Mouse (Mus musculus): ENCODE results near the gene Srgap3.

Gene Srgap3

GRCm38 (mm10) chr6:112950205-112951110, 3.4 kb upstream of the Srgap3 start:
- DNase-seq (ENCODE audit: low read depth, low spot score), result no peak

DNA sequence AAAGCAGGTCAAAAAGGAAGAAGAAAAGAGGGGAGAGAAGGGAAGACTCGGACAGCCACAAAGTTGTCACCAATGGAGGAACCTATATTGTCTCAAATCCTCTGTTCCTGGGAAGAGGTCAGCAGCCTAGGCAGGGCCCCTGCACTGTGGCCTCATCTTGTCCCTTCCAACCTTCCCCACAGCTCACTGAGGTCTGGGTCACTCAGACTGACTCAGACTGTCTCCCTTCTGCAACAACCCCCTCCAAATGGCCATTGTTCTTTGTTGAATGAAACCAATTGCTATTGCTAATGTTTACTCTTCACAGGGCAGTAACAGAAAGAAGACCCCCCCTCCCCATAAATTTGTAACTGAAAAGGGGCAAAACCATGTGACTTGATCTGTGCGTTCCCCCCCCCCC, 2.2 kb upstream of the Srgap3 start:
- DNase-seq (ENCODE audit: low read depth, low spot score), result no peak

GRCm38 (mm10) chr6:112948416-112948815, 1.4 kb upstream of the Srgap3 start:
- no peak for DNase-seq (ENCODE audit: low read depth, low spot score)

DNA sequence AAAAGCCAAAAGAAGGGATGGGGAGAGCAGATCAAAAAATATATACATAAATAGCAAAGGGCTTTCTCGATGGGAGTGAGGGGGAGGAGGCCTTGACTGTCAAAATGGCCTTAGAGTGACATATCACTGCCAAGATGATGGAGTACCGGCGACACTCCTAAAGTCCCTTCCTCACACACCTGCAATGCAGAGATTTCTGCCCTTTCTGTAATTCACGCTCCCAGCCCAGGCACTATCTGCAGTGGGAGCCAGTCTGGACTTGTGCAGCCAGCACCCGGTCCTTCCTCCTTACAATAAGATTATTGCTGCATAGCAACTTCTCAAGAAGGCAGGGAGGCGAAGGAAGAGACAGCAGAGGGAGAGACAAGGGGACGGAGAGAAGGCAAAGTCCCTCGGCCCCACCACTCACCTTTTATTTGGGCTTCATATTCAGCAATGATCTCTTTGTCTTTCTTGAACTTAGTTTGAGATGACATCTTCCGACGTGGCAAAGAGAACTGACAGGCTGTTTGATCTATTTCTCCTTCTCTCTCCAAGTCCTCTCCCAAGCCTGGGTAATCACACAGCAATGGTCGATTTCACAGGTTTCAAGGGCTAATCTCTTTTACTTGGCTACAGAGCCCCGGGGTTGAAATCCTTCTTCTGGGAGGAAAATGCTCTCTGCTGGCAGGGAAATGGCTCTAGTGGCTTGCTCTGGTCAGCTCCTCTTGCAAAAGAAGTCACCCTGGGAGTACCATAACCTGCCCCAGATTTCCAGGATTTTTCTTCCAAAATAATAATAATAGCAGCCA, 850 bp downstream of the Srgap3 start:
- no peak for DNase-seq (ENCODE audit: low read depth, low spot score)

DNA sequence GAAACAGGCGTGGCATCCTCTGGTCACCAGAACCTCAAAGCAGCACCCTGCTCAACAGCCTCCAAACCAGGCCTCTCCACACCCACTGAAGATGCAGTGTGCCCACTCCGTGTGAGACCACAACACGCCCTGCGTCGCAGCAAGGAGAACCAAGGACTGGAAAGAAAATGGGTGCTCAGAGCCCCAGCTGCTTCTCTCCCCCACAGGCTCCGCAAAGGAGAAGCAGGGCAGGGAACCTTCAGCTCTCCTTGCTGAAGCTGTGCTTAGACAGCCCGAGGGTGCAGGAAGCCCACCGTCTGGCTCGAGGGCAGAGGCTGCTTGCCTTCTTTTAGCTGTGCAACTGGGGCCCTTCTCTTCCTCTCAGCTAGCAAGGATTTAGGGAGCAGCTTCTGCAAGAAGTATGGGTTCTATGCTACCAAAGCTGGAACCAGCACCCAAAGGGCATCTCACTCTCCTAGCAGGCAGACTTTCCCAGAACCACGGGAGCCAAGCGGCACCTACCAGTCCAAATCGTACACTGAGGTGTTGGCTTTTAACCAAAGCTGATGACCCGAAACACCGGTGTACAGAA, 1.8 kb downstream of the Srgap3 start:
- no peak for DNase-seq (ENCODE audit: low read depth, low spot score)

- no peak for DNase-seq (ENCODE audit: low read depth, low spot score)
Measured at GRCm38 (mm10) chr6:112943596-112944245, 3.3 kb downstream of the Srgap3 start.

GRCm38 (mm10) chr6:112939281-112939680, 7.8 kb downstream of the Srgap3 start:
- DNase-seq (ENCODE audit: low read depth, low spot score), result no peak

DNA sequence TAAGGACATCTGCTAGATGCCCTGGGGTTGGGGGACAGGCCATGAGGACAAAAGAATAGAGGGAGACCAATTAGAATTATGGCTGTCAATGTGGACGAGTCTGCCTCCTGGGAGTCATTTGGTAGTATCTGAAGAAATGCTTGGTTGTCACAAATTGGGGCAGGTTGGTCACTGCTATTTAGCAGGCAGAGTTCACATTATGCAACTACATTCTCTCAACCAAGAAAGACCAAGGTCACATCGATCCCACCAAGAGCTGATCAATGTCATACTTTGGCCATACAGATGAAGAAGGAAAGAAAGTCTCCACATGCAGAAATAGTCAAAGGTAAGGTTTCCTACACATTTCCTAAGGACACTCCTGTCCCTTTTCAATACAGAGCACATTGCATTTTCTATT, 9.3 kb downstream of the Srgap3 start:
- DNase-seq (ENCODE audit: low read depth, low spot score), result no peak

DNA sequence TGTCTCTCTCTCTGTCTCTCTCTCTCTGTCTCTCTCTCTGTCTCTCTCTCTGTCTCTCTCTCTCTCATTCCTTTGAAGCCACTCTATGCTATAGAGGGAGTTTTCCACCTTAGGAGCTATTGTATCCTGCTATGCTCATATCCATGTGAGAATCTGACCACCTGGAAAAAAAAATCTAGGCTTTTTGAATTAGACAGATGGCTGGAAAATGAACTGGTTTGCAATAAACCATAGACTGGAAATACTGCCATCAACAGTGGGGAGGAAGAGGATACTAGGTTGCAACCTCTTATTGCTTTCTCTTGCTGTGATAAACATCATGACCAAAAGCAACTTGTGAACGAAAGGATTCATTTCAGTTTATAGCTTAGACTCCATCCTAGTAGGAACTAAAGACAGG, 12.6 kb downstream of the Srgap3 start:
- no peak for DNase-seq (ENCODE audit: low read depth, low spot score)

- no peak for DNase-seq (ENCODE audit: low read depth, low spot score)
Measured at GRCm38 (mm10) chr6:112932611-112933010, 14.5 kb downstream of the Srgap3 start.

DNA sequence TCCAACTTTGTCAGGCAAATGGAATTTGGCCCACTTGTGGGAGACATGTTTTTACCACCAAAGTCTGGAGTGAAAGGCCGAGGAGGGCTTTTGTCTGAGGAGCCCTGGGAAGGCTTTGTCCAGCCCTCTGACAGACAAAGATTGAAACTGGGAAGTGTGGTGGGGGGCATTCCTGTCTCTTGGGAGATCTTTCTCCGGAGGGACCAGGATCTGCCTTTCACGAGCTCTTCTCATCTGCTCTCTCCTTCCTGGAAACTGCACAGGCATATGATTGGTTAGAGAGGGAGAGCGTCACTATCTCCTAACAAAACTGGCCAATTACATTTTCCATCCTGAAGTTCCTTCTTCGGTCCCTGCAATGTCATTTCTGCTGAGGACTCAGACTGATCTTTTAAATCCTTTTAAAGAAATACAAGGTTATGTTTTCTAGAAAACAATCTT, 17.0 kb downstream of the Srgap3 start:
- no peak for DNase-seq (ENCODE audit: low read depth, low spot score)

DNA sequence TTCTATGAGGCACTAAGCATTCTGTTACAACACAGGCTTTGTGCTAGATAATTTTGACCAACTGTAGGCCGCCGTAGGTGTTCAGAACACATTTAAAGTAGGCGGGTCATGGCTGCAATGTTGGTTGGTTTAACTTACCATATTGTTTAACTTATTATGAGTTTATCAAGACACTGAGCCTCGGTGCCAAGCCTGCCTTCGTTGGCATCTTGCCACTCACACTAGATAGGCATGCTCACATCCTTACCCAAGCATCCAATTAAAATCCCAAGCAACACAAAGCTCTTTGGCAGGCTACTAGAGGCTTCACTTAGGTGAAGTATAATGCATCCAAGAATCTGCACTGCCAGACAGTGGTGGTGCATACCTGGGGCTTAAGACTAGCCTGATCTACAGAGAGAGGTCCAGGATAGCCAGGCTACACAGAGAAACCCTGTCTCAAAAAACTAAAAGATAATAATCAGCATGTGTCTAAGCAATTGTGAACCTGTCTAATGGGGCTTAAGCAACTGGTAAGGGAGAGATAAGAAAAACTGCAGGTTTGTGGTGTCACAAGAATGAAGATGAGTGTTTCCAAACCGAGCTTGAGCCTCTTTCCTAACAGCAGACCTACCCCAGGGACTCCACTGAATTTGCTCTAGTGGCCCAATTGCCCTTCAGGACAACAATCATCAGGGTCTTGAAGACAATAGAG, 17.6 kb downstream of the Srgap3 start:
- no peak for DNase-seq (ENCODE audit: low read depth, low spot score)

DNA sequence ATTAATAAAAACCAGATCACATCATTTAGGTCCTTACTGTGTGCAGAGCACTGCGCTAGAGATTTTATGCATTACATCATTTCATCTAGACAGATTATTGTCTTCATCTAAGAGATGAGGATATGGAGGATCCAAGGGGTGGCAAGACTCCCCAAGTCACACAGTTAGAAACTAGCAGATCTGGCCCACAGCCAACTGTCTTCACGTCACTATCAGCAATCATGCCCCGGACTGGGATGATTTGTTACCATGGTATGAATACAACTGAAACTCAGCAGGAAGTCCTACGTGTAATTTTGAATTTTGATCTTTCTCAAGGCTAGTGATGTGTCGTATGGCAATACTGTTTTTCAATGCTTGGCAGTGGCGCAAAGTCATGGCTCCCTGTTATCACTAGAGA, 18.2 kb downstream of the Srgap3 start:
- no peak for DNase-seq (ENCODE audit: low read depth, low spot score)

DNA sequence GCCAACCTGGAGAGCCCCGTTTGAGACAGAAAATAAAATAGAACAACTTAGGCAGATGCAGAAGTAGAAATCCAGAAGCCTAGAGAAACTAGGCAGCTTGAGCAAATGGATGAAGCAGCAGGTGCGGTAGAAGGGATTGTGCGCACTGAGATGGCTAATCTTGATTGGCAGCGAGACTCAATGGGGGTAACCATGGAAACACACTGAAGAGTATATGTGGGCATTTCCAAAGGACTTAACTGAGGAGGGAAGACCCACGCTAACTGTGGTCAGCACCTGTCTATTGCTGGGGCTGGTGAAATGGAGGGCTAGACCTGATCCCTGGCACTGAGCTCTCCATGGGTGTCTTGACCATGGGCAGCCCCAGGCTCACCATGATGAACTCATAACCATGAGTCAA, 19.7 kb downstream of the Srgap3 start:
- DNase-seq (ENCODE audit: low read depth, low spot score), result no peak

GRCm38 (mm10) chr6:112926011-112926410, 21.1 kb downstream of the Srgap3 start:
- DNase-seq (ENCODE audit: low read depth, low spot score), result no peak

DNA sequence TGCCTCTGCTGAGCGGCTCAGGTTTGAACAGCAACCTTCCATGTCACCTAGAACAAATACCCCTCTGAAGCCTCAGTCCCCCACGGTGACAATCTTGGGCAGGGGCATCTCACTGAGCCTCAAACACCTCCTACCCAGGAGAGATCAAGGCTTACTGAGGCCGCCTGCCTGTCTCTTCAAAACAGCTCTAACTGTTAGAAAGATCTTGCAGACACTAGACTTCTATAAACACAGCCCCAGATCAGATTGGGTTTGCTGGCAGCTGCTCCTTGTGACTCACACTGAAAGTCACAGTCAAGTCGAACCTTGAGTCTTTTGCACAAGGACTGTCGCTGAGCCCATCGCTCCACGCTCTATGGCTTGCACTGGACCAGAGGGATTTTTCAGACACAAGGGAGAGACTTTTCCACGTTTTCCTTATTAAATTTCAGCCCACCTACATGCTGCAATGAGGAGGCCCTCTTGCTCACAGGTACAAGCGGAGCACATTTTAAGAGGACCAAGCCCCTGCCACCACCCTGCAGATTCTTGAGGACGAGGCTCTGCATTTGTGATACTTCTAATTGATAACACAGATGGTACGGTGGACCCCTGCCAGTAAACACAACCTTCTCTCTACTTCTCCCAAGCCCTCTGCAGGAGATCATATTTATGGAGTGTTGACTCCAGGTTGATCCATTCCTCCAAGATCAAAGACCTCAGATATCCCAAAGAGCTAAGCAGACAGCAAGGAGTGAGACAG, 21.7 kb downstream of the Srgap3 start:
- no peak for DNase-seq (ENCODE audit: low read depth, low spot score)

DNA sequence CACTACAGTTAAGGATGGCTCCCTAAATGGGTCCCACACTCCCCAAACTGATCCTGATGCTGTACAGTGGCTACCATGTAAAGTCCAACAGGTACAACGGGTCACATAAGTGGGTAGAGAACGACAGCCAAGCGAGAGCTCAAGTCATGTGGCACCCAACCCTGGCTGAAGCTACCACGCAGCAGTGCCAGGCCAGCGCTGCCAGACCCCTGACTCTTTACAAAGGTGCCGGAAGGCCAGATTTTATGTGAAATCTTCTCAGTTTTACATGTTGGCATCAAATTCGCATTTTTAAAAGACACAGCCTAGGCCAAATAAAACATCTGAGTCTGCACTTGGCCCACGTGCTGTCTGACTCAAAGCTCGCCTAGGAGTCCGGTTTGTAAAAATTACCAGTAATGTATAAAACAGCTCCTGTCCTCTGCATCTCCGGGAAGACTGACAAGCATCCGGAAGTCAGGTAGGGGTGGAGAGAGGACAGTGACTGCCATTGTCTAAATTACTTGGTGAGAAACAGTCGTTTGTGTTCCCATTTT, 22.4 kb downstream of the Srgap3 start:
- no peak for DNase-seq (ENCODE audit: low read depth, low spot score)

DNA sequence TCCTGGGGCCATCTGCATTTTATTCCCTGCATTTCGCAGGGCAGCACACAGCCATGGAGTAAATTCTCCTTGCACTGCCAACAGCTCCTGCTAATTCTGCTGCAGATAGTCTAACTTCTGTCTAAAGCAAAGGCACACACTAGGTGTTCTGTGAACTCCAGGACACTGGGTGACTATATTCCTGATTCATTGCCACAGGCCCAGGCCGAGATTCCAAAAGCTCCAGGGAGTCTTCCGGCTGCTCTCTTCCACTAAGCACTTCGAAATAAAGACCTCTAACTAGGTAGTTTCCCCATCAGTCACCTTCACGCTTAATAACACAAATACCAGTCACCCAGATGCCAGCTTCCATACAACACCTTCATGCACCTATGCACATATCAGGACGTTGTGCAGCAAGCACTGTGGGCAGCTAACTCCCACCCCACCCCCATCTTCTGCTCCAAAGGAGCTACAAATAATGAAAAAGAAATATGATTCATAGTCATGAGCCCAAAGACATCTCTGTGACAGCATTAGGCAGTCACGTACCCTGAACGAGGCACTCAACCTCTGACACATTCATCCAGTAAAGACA, 26.4 kb downstream of the Srgap3 start:
- DNase-seq (ENCODE audit: low read depth, low spot score), result no peak

DNA sequence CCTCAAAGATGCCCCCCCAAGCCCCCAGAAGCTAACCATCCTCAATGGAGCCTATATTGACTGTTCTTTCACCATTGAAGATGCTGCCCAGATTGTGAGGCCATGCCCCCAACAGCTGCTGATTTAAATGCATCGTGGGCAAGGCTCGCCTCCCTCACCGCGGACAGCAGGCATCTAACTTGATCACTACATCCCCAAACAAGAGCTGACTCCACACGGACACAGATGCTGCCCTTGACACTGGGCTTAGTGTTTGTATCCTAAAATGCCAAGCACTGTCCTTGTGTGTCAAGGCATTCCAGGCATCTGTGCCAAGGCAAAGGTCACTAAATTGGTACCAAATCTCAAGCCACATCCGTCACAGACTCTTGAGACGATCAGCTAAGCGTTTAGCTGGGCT, 29.3 kb downstream of the Srgap3 start:
- no peak for DNase-seq (ENCODE audit: low read depth, low spot score)

- no peak for DNase-seq (ENCODE audit: low read depth, low spot score)
Measured at GRCm38 (mm10) chr6:112916243-112916642, 30.8 kb downstream of the Srgap3 start.
